Mouse (Mus musculus) testis, postnatal 10 days (tissue): Measurements from ENCODE around the gene Purb.

Experiments
- DNase-seq: peaks from one replicate; pipeline ENCODE4 v3.0.0; 2021; ENCODE audit warnings: low spot score

The Purb gene

GRCm38 (mm10) chr11:6475867-6476484 is at the start of gene Purb:
TSS of gene Purb (minus strand) at chr11:6475917.
- peak; percentile 97 for DNase-seq

- no peak for DNase-seq
Measured at GRCm38 (mm10) chr11:6525241-6525640, 49.5 kb upstream of the Purb start.

GRCm38 (mm10) chr11:6524880-6525238 is 49.1 kb upstream of the Purb start:
- DNase-seq, result no peak

- DNase-seq, result no peak
Measured at GRCm38 (mm10) chr11:6524165-6524879, 48.6 kb upstream of the Purb start.

GRCm38 (mm10) chr11:6523662-6524088 is 48.0 kb upstream of the Purb start:
- DNase-seq, result no peak

GRCm38 (mm10) chr11:6522782-6523525 is 47.2 kb upstream of the Purb start:
- DNase-seq, result no peak

- DNase-seq, result no peak
Measured at GRCm38 (mm10) chr11:6520507-6521173, 44.9 kb upstream of the Purb start, which contains the start of gene Myo1g. TSS of gene Myo1g (minus strand) at chr11:6520965.

- no peak for DNase-seq
Measured at GRCm38 (mm10) chr11:6519491-6520033, 43.8 kb upstream of the Purb start.

GRCm38 (mm10) chr11:6514837-6515236 is 39.1 kb upstream of the Purb start:
- no peak for DNase-seq

GRCm38 (mm10) chr11:6508269-6508876 is 32.7 kb upstream of the Purb start:
- DNase-seq, result no peak

- DNase-seq, result no peak
Measured at GRCm38 (mm10) chr11:6506516-6506915, 30.8 kb upstream of the Purb start.

GRCm38 (mm10) chr11:6504689-6505088 is 29.0 kb upstream of the Purb start:
- DNase-seq, result no peak

- no peak for DNase-seq
Measured at GRCm38 (mm10) chr11:6504226-6504625, 28.5 kb upstream of the Purb start.

- DNase-seq, result no peak
Measured at GRCm38 (mm10) chr11:6502506-6502905, 26.8 kb upstream of the Purb start.

- DNase-seq, result no peak
Measured at GRCm38 (mm10) chr11:6497311-6497948, 21.7 kb upstream of the Purb start.

GRCm38 (mm10) chr11:6489691-6490503 is 14.2 kb upstream of the Purb start:
- peak; percentile 56 for DNase-seq

GRCm38 (mm10) chr11:6489257-6489656 is 13.5 kb upstream of the Purb start:
- no peak for DNase-seq

GRCm38 (mm10) chr11:6488041-6488684 is 12.4 kb upstream of the Purb start:
- no peak for DNase-seq

- DNase-seq, result no peak
Measured at GRCm38 (mm10) chr11:6487496-6487895, 11.8 kb upstream of the Purb start.

GRCm38 (mm10) chr11:6486916-6487315 is 11.2 kb upstream of the Purb start:
- no peak for DNase-seq
